Mouse (Mus musculus) ZHBTc4 (cell line): ENCODE measurements at regions not wholly inside any gene's neighbourhood (a gene's known extent, or its start where the extent isn't known, plus 50 kb on each side); places are given as distances from the start of the nearest gene placed in this dataset.

Source experiments
- DNase-seq: peaks from one replicate; pipeline ENCODE4 v3.0.0-alpha.2; 2011; ENCODE audit warnings: low read depth, low spot score

DNA sequence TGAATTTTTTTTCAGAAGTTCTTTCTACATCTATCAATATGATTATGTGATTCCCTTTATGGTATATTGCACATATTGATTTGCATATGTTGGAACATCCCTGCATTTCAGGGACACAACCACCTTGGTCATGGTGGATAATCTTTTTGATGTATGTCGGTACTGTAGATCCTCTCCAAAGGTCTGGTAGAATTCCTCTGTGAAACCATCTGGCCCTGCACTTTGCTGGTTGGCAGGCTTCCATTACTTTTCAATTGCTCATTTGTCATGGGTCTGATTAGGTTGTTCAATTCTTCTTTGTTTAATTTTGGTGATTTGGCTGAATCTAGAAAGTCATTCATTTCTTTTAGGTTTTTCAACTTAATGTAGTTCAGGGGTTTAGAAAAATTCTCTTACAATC is 288.2 kb downstream of the Col12a1 start:
- DNase-seq, result no peak

- DNase-seq, result no peak
Measured at GRCm38 (mm10) chr9:79437636-79438035, 281.0 kb downstream of the Col12a1 start.

DNA sequence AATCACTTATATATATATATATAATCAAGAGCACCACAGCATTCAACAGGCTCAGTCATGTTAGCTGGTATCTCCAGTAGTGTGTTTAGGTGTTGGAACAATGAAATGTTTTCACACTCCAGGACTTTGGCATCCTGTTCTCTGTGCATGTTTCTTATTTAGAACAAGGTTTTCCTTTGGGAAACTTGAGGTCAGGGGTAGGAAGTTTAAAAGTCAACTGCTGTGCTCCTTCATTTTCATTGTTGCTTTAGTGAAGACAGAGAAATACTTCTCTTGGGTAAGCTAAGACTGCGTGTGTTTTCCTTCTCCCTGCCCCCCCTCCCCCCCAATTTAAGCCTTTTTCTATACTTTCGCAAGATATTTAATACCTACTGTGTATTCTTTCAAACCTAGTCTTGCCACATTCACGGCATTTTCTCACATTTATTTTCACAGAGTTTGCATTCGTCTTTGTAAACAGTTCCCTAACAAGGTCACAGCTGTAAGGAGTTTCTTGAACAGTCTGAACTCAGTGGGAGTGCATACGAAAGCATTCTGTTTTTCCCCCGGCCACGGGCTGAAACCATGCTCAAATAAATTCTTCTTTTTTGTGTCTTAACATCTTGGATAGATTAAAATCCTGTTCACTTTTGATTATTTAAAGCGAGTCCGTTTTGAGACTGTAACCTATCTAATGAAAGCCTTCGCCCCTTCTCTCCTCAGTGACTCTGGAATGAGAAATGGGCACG is 279.2 kb downstream of the Col12a1 start:
- no peak for DNase-seq

- DNase-seq, result peak; percentile 66
Measured at GRCm38 (mm10) chr9:79455226-79455625, 263.4 kb downstream of the Col12a1 start.

GRCm38 (mm10) chr9:79479118-79479517 is 239.5 kb downstream of the Col12a1 start:
- DNase-seq, result no peak

GRCm38 (mm10) chr9:79500253-79500652 is 218.4 kb downstream of the Col12a1 start:
- no peak for DNase-seq

- DNase-seq, result no peak
Measured at GRCm38 (mm10) chr9:79502034-79502433, 216.6 kb downstream of the Col12a1 start.

DNA sequence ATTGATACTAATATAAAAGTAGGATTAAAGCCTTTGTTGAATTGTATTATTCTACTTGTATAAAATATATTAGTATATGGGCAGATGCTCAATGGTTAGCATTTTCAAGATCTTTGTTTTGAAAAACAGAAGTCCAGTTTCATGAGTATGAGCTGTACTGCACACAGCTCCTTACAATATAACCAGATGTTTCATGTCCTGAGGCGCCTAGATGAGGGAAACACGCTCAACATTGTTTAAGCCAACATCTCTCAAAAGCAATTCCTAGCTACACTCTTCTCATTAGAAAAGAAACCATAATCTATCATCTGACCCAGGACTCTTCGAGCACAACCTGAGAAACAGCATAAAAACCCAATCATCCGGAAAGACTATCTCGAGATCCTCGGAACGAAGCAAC is 202.2 kb downstream of the Col12a1 start:
- DNase-seq, result no peak

GRCm38 (mm10) chr9:79517461-79517860 is 201.2 kb downstream of the Col12a1 start:
- no peak for DNase-seq

DNA sequence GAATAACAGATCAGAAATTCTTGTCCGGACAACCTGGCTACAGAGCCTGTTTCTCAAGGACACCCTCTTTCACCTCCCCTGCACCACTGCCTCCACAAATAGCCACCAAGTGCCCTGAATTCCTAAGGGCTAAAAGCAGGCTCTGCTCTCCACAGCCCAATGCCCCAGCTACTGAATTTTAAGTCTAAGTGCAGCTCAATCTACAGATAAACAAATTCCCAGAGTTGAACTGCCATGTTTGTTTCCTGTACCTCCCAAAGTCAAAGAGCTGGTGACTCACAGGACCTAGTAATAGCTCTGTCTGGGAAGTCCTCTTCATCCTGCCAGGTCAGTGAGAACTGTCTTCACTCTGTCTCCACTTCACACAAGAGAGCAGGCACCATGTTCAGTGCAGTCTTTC is 200.0 kb downstream of the Col12a1 start:
- DNase-seq, result no peak

GRCm38 (mm10) chr9:79520498-79520897 is 198.1 kb downstream of the Col12a1 start:
- DNase-seq, result no peak

DNA sequence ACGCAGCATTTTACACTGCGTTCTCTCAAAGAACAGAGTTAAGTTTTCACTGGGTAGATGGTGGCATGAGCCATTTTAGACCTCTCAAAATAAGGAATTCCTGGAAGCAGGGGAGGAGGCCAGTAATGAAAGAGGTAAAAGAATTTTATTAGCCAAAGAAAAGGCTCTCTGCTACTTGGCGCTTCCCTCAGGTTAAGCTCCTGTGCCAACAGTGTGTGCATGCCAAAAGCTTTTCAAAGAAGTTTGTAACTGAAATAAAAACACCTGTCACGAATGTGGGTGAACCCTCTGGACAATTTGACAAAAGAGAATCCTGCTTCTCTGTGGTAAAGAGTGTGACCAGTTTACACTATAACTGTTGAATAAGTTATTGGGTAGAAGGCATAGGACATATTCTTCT is 195.6 kb downstream of the Col12a1 start:
- no peak for DNase-seq

DNA sequence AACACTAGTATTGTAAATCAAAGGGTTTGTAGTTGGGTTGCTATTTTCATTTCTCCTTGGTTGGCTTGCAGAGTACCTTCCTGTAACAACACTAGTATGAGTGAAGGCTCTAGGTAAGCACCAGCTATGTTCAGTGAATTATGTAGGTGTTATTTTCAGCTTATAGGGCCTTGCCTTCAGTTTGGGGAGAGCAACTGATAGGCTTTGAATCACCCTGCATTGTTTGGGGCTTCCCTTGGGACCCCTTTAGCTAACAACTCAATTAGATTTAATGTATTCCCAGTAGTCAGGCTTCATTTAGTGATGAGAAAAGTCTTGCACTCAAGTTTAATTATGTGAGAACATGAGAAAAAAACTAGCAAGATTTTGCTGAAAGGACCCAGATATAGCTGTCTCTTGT is 193.6 kb downstream of the Col12a1 start:
- no peak for DNase-seq

DNA sequence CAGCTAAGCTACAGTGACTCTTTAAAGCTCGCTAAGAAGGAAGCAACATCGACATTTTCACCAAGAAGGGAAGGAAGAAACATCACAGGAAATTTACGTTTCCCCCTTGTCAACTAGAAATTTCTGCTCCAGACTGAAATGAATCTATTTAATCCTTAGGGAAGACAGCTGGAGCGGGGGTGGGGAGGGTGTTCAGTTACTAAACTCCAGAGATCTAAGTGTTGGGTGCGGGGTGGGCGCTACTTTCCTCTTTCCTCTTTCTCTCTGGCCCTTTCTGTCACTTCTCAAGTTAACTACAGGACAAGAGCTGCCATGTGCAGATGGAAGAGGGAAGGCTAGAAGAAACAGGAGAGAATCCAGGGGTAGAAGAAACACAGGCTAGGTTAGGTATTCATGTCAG is 192.2 kb downstream of the Col12a1 start:
- DNase-seq, result no peak

GRCm38 (mm10) chr9:79527331-79527730 is 191.3 kb downstream of the Col12a1 start:
- no peak for DNase-seq
